Mouse (Mus musculus) spleen, adult 2 months (tissue): Measurements from ENCODE around the gene 4930470P17Rik. TPM values are rescaled to one million over a fixed set of nuclear protein-coding genes. Genes with fewer than 3 reads are reported as not detected.

Source experiments
- DNase-seq, 2 experiments: peaks; one replicate each; pipeline versions ENCODE4 v3.0.0 to v3.0.0-alpha.2; 2012 to 2021; ENCODE audit warnings: low spot score in 2 of 2, low read depth in 1 of 2
- H3K27ac ChIP-seq: fragments of 200-500 bp; 2 replicates; pipeline ENCODE4 v1.5.1; 2012; ENCODE audit warnings: low read length, inconsistent platforms; ENCODE audit not compliant: insufficient read depth
- H3K27me3 ChIP-seq: fragments of 200-500 bp; 2 replicates; pipeline ENCODE4 v1.6.1; 2012; ENCODE audit warnings: mild to moderate bottlenecking, moderate library complexity, low read length, inconsistent platforms; ENCODE audit not compliant: control insufficient read depth, insufficient read depth
- H3K36me3 ChIP-seq: fragments of 200-500 bp; 2 replicates; pipeline ENCODE4 v1.6.1; 2012; ENCODE audit warnings: mild to moderate bottlenecking, low read length, inconsistent platforms; ENCODE audit not compliant: control insufficient read depth, insufficient read depth
- H3K4me1 ChIP-seq: fragments of 200-500 bp; 2 replicates; pipeline ENCODE4 v1.6.1; 2011; ENCODE audit warnings: inconsistent platforms; ENCODE audit not compliant: control insufficient read depth, insufficient read depth, insufficient read length
- H3K4me3 ChIP-seq: fragments of 200-500 bp; 2 replicates; pipeline ENCODE4 v1.5.1; 2011; ENCODE audit warnings: mild to moderate bottlenecking, inconsistent platforms; ENCODE audit not compliant: insufficient read depth, insufficient read length; ENCODE audit errors: extremely low read depth
- CTCF ChIP-seq: fragments of 200-500 bp; IDR thresholded peaks from 2 replicates; pipeline ENCODE4 v1.5.1; 2011; ENCODE audit warnings: mild to moderate bottlenecking, inconsistent platforms; ENCODE audit not compliant: insufficient read depth, insufficient read length, insufficient replicate concordance; ENCODE audit errors: extremely low read depth
- POLR2A ChIP-seq: fragments of 200-500 bp; IDR thresholded peaks from 2 replicates; pipeline ENCODE4 v1.6.1; 2011; ENCODE audit warnings: low read depth, low read length, inconsistent platforms
- WGBS: fragments of 180-500 bp; shearing (Covaris S2); methylation state at CpG from one replicate; pipeline ENCODE4 v1.1.7; 2018; 5-methylcytosine and 5-hydroxymethylcytosine counted together
- polyA plus RNA-seq: library from polyadenylated mRNA; depleted of rRNA; stranded (reverse); fragments of >200 nt; gene quantifications from 2 replicates; pipeline ENCODE4 v1.2.3, GENCODE M21; 2012

The 4930470P17Rik gene
- polyA plus RNA-seq, 1 experiment, result not detected

GRCm38 (mm10) chr2:170552088-170552487 is 49.7 kb downstream of the 4930470P17Rik start:
- Histone ChIP-seq H3K4me1 (no peaks in the 10 kb centered on the region), H3K36me3 (no peaks in the 10 kb centered on the region), H3K4me3 (no peak overlapping the region), H3K27me3 (no peaks in the 10 kb centered on the region), H3K27ac (no peak overlapping the region)
- 81% methylated on average over 7 of the region's 7 CpGs for WGBS
- no peak for TF ChIP-seq CTCF
- TF ChIP-seq POLR2A, result no peak
- no peak for DNase-seq

GRCm38 (mm10) chr2:170550240-170550639 is 51.6 kb downstream of the 4930470P17Rik start:
- TF ChIP-seq CTCF, result no peak
- TF ChIP-seq POLR2A, result no peak
- H3K4me1 ChIP-seq, result no peaks in the 10 kb centered on the region
- WGBS, result 6% methylated on average over 5 of the region's 5 CpGs
- no peak for DNase-seq
- H3K27ac ChIP-seq, result no peak overlapping the region
- no peak overlapping the region for H3K4me3 ChIP-seq
- no peaks in the 10 kb centered on the region for H3K27me3 ChIP-seq
- H3K36me3 ChIP-seq, result no peaks in the 10 kb centered on the region

GRCm38 (mm10) chr2:170549146-170549545 is 52.7 kb downstream of the 4930470P17Rik start:
- Histone ChIP-seq H3K4me1 (no peaks in the 10 kb centered on the region), H3K27me3 (no peaks in the 10 kb centered on the region), H3K4me3 (no peak overlapping the region), H3K36me3 (no peaks in the 10 kb centered on the region), H3K27ac (no peak overlapping the region)
- TF ChIP-seq POLR2A, result no peak
- TF ChIP-seq CTCF, result no peak
- DNase-seq, result no peak
- WGBS, result 81% methylated on average over 2 of the region's 2 CpGs

GRCm38 (mm10) chr2:170548046-170548445 is 53.8 kb downstream of the 4930470P17Rik start:
- WGBS, result 80% methylated on average over 4 of the region's 4 CpGs
- DNase-seq, result no peak

GRCm38 (mm10) chr2:170547526-170547925 is 54.3 kb downstream of the 4930470P17Rik start:
- TF ChIP-seq POLR2A (no peak), CTCF (no peak)
- WGBS, result 90% methylated on average over 6 of the region's 6 CpGs
- H3K4me1 ChIP-seq, result no peaks in the 10 kb centered on the region
- H3K27me3 ChIP-seq, result no peaks in the 10 kb centered on the region
- H3K4me3 ChIP-seq, result no peak overlapping the region
- no peak for DNase-seq
- H3K27ac ChIP-seq, result no peak overlapping the region
- no peaks in the 10 kb centered on the region for H3K36me3 ChIP-seq

More at GRCm38 (mm10) chr2:170548046-170548445, 53.8 kb downstream of the 4930470P17Rik start:
- TF ChIP-seq CTCF (no peak), POLR2A (no peak)
- H3K4me1 ChIP-seq, result no peaks in the 10 kb centered on the region
- H3K4me3 ChIP-seq, result no peak overlapping the region
- H3K36me3 ChIP-seq, result no peaks in the 10 kb centered on the region
- H3K27me3 ChIP-seq, result no peaks in the 10 kb centered on the region
- H3K27ac ChIP-seq, result no peak overlapping the region

- Histone ChIP-seq H3K4me1 (no peaks in the 10 kb centered on the region), H3K27ac (no peak overlapping the region), H3K36me3 (no peaks in the 10 kb centered on the region), H3K27me3 (no peaks in the 10 kb centered on the region), H3K4me3 (no peak overlapping the region)
- no peak for DNase-seq
- no peak for TF ChIP-seq CTCF
- no peak for TF ChIP-seq POLR2A
- WGBS, result 65% methylated on average over 4 of the region's 4 CpGs
Measured at GRCm38 (mm10) chr2:170545745-170546144, 56.1 kb downstream of the 4930470P17Rik start.

- no peak overlapping the region for H3K27ac ChIP-seq
- TF ChIP-seq POLR2A (no peak), CTCF (no peak)
- no peaks in the 10 kb centered on the region for H3K4me1 ChIP-seq
- no peaks in the 10 kb centered on the region for H3K27me3 ChIP-seq
- no peak for DNase-seq
- no peak overlapping the region for H3K4me3 ChIP-seq
- 55% methylated on average over 7 of the region's 7 CpGs for WGBS
- H3K36me3 ChIP-seq, result no peaks in the 10 kb centered on the region
Measured at GRCm38 (mm10) chr2:170544950-170545349, 56.9 kb downstream of the 4930470P17Rik start.
